Mouse (Mus musculus) neural tube, postnatal 0 days (tissue): ENCODE measurements around the gene Gm49358. TPM values are rescaled to one million over a fixed set of nuclear protein-coding genes. Genes with fewer than 3 reads are reported as not detected.

Source experiments
- polyA plus RNA-seq: library from polyadenylated mRNA; unstranded; fragments of >200 nt; fragmentation: Nextera tagmentation; extraction: Ambion mirVana; gene quantifications from 2 replicates; pipeline ENCODE4 v1.2.1, GENCODE M21; 2015

The Gm49358 gene
- polyA plus RNA-seq = not detected in 2 replicates

DNA sequence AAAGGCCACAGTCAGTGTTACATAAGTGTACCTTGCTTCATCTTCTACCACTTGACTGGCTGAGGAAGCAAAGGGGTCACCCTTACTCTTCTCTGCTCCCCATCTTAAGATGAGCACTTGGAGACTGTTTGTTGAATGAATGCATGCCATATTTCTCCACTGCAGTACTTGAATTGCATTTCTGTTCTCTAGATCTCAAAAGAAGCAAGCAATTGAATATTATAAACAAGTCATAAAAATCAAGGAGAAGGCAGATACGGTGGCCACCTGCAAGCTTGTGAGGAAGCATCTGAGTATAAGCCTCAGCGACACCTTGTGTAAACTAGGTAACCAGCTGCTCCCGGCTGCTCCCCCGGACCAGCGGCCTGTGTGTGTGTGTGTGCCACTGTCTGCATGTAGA lies at the start of gene Gm49358:
TSS of gene Gm49358 (plus strand) at position 301 of the 400 bp plus-strand sequence.

DNA sequence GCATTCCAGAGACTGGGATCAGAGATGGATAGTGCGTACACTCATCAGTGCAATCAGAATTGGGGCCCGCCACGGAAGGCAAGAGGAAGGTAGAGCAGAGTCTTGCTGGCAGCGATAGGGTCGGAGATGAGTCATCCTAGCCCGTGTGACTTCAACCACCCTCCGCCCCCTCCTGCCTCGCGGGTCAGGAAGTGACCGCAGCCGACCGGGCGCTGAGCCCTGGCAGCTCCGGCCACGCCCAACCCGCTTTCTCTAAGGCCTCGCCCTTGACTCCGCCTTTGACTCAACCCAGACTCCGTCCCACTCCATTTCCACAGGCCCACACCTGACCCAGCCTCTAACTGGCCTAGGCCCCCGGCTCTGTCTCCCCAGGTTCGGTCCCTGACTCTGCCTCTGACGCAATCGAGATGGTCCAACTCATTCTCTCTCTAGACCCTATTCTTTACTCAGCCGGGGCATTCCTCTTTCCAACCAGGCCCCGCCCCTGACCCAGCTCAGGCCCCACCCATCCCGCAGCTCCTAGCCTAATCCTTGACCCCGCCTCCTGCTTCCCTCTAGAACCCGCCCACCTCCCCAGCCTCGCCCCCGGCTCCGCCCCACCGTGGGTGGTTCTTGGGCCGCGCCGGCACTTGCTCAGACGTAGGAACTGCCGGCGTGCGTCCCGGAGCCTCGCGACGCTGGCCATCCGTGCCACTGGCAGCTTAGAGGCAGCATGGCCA lies 14.8 kb downstream of the Gm49358 start, which contains the start of gene Nt5dc3:
TSS of gene Nt5dc3 (plus strand) at position 608 of the 719 bp plus-strand sequence.

Other genes with a start within 250 kb of the Gm49358 start
- gene Hsp90b1, start 58.5 kb upstream of the Gm49358 start, polyA plus RNA-seq = 242 and 247 TPM in 2 replicates
- 0.90 and 1.3 TPM in 2 replicates for gene Ttc41, start 58.2 kb upstream of the Gm49358 start, polyA plus RNA-seq
- gene Nt5dc3, start 15.0 kb downstream of the Gm49358 start, polyA plus RNA-seq = 6.8 and 9.2 TPM in 2 replicates
- 0.10 and 0.18 TPM in 2 replicates for gene Stab2, start 244.1 kb downstream of the Gm49358 start, polyA plus RNA-seq